35 mouse cellular contexts compared by ENCODE assay signal in the genomic region with DNA sequence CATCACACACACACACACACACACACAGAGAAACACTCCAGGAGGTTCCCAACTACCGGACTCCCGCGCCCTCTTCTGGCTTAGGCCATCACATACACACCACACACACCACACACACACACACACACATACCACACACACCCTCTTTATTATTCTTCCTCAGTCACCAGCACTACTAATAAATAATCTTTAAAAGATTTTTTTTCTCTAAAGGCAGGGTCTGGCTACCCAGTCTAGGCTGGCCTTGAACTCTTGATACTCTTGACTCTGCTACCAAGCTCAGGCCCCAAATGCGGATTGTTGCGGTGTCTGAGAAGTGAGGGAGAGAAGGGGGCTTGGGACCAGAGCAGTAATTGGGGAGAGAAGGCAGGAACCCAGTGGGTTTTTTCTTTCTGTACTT. TPM values are rescaled to one million over a fixed set of nuclear protein-coding genes. Genes with fewer than 3 reads are reported as not detected.
A peak's percentile ranks its signal among the peaks of the same experiment; 100 is the strongest.
DNase-seq lines count a peak whose midpoint lies in the region; TF ChIP-seq lines count a peak whose summit lies in the region.
"Had no signal": no experiment of that assay in that cellular context is flagged by ENCODE, and none has a peak within 500 bp of the region (broad histone marks: within the 10 kb centered on the region; RNA-seq: fewer than 3 reads in every experiment).

No protein-coding gene starts in this region.

- H3K27ac ChIP-seq in left cerebral cortex, adult 2 months = peak overlapping the region; percentile 96
- H3K27ac ChIP-seq in embryonic facial prominence, embryonic 10.5 days (replicated peaks) = no peak overlapping the region

- DNase-seq in cerebellum, adult 9-11 months = peak; percentile 51
- no peak for DNase-seq in cerebellum, postnatal 4 days (ENCODE audit: low spot score in 2 of 2)
- DNase-seq in left cerebral cortex, adult 2 months (ENCODE audit: extremely low spot score in 1 of 2, low spot score in 2 of 2) = no peak
- no peak for DNase-seq in left cerebral cortex, adult 8-10 months (ENCODE audit: low spot score in 2 of 2)
- DNase-seq in embryonic facial prominence, embryonic 10.5 days (ENCODE audit: low spot score) = peak; percentile 8
- DNase-seq in natural killer cell, adult 2 months (ENCODE audit: low spot score in 2 of 2) = no peak
- no peak for DNase-seq in neural tube, embryonic 10.5 days (ENCODE audit: extremely low spot score, low spot score)
- DNase-seq: adrenal gland, postnatal 25 days; embryo, embryonic 11 days; gastrocnemius, postnatal 14 days; heart, postnatal 36 days; kidney, adult 9 months; kidney, postnatal 10 days; left cerebral cortex, postnatal 4 days; liver, embryonic 13.5 days; lung, adult 2 months; lung, postnatal 10 days; right cerebral cortex, postnatal 25 days; spleen, adult 18-20 months; thymus, postnatal 14 days had no signal

- intact Hi-C loops in left cerebral cortex, adult 2 months (cut with DNase I) = loop anchor here (5.0 kb wide), 2 partner anchors 93 to 318 kb away; no protein-coding TSS in a partner anchor

- H3K4me1 ChIP-seq in embryonic facial prominence, embryonic 10.5 days = peaks cover 59% of the 10 kb centered on the region

- WGBS in embryonic facial prominence, embryonic 10.5 days = 75% methylated on average over 5 of the region's 5 CpGs

- TF ChIP-seq CTCF in left cerebral cortex, adult 2 months (IDR thresholded peaks at IDR 0.05) = no peak

- H3K4me3 ChIP-seq in left cerebral cortex, adult 2 months = no peak overlapping the region
- no peak overlapping the region for H3K4me3 ChIP-seq in embryonic facial prominence, embryonic 10.5 days

- peaks cover 62% of the 10 kb centered on the region for H3K27me3 ChIP-seq in embryonic facial prominence, embryonic 10.5 days (replicated peaks; ENCODE audit: low read depth, poor library complexity, severe bottlenecking)

- H3K9me3 ChIP-seq in embryonic facial prominence, embryonic 10.5 days = no peaks in the 10 kb centered on the region
- H3K9me3 ChIP-seq: embryonic facial prominence, embryonic 13.5 days; forebrain, embryonic 10.5 days; heart, embryonic 10.5 days; hindbrain, embryonic 12.5 days; liver, embryonic 13.5 days; midbrain, embryonic 10.5 days had no signal

- no peaks in the 10 kb centered on the region for H3K36me3 ChIP-seq in embryonic facial prominence, embryonic 10.5 days (replicated peaks)
- H3K36me3 ChIP-seq: embryonic facial prominence, embryonic 13.5 days; hindbrain, embryonic 12.5 days; midbrain, embryonic 10.5 days had no signal

RNA-seq across cellular contexts. Expression of a gene that starts 0.9 kb away (rescaled TPM):
- 10 to 100 TPM; 26.6 to 28.1 TPM for total RNA-seq in left cerebral cortex, adult 2 months (2021)
- total RNA-seq in left cerebral cortex, adult 8-10 months (2022) = 10 to 100 TPM; 22.8 to 26.6 (median 24.3) TPM
- 30.0 and 33.1 TPM in 2 replicates for polyA plus RNA-seq in embryonic facial prominence, embryonic 10.5 days (2016; fragmentation: Nextera tagmentation; extraction: Ambion mirVana)

RNA-seq across cellular contexts. Expression of a gene that starts 1.6 kb away (rescaled TPM):
- 10 to 100 TPM; 66.8 to 70.3 TPM for total RNA-seq in left cerebral cortex, adult 2 months (2021)
- 10 to 100 TPM; 60.4 to 65.0 (median 61.0) TPM for total RNA-seq in left cerebral cortex, adult 8-10 months (2022)
- polyA plus RNA-seq in embryonic facial prominence, embryonic 10.5 days (2016; fragmentation: Nextera tagmentation; extraction: Ambion mirVana) = 0.66 and 0.99 TPM in 2 replicates
- total RNA-seq: granulocyte monocyte progenitor cell, adult 5-6 weeks; neutrophil, adult 5-6 weeks had no signal

RNA-seq across cellular contexts. Expression of a gene that starts 6.1 kb away (rescaled TPM):
- total RNA-seq in left cerebral cortex, adult 2 months (2021) = 10 to 100 TPM; 18.6 to 21.5 TPM
- total RNA-seq in left cerebral cortex, adult 8-10 months (2022) = 10 to 100 TPM; 20.3 to 22.9 (median 21.9) TPM
- 5.2 and 5.6 TPM in 2 replicates for polyA plus RNA-seq in embryonic facial prominence, embryonic 10.5 days (2016; fragmentation: Nextera tagmentation; extraction: Ambion mirVana)

RNA-seq across cellular contexts. Expression of a gene that starts 18.1 kb away (rescaled TPM):
- not detected for total RNA-seq in left cerebral cortex, adult 2 months (2021)
- not detected for total RNA-seq in left cerebral cortex, adult 8-10 months (2022)
- polyA plus RNA-seq in embryonic facial prominence, embryonic 10.5 days (2016; fragmentation: Nextera tagmentation; extraction: Ambion mirVana) = 1.6 and 1.9 TPM in 2 replicates
- total RNA-seq: adrenal gland, adult 18-20 months; adrenal gland, postnatal 25 days; granulocyte monocyte progenitor cell, adult 5-6 weeks; hindbrain, postnatal 0 days; layer of hippocampus, postnatal 10 days; left cerebral cortex, adult 18-20 months; left cerebral cortex, postnatal 4 days; neutrophil, adult 5-6 weeks had no signal
- polyA plus RNA-seq: brain, embryonic 14.5 days; cerebellum, adult 2 months; large intestine, adult 2 months; liver, embryonic 13.5 days; lung, adult 2 months; urinary bladder, adult 2 months had no signal

RNA-seq across cellular contexts. Expression of a gene that starts 34.9 kb away (rescaled TPM):
- 10 to 100 TPM; 37.6 to 38.5 TPM for total RNA-seq in left cerebral cortex, adult 2 months (2021)
- total RNA-seq in left cerebral cortex, adult 8-10 months (2022) = 10 to 100 TPM; 41.8 to 56.2 (median 46.5) TPM
- 242 and 244 TPM in 2 replicates for polyA plus RNA-seq in embryonic facial prominence, embryonic 10.5 days (2016; fragmentation: Nextera tagmentation; extraction: Ambion mirVana)

Comparison
In these comparisons a context has a peak if more than half of its experiments do, and no peak if none do; other contexts are left out.
1. DNase-seq: peak in cerebellum, adult 9-11 months (single experiment) and embryonic facial prominence, embryonic 10.5 days (single experiment); none in cerebellum, postnatal 4 days (0 of 2), left cerebral cortex, adult 2 months (0 of 2), left cerebral cortex, adult 8-10 months (0 of 2), natural killer cell, adult 2 months (0 of 2) and neural tube, embryonic 10.5 days (single experiment).